Comparison of ENCODE assay signal across 16 mouse cellular contexts in genomic region chr6:83464011-83464410, GRCm38 (mm10).
"Had no signal": no experiment of that assay in that cellular context is flagged by ENCODE, and none has a peak within 500 bp of the region (broad histone marks: within the 10 kb centered on the region; RNA-seq: fewer than 3 reads in every experiment).

No protein-coding gene starts in this region.

- H3K9me3 ChIP-seq: neural tube, embryonic 12.5 days; neural tube, embryonic 13.5 days; neural tube, embryonic 15.5 days; stomach, embryonic 15.5 days had no signal

- H3K36me3 ChIP-seq: neural tube, embryonic 12.5 days; neural tube, embryonic 13.5 days; neural tube, embryonic 15.5 days; stomach, embryonic 15.5 days had no signal

- H3K27ac ChIP-seq: neural tube, embryonic 12.5 days; neural tube, embryonic 13.5 days; neural tube, embryonic 15.5 days; stomach, embryonic 15.5 days had no signal

- H3K4me3 ChIP-seq: neural tube, embryonic 12.5 days; neural tube, embryonic 13.5 days; neural tube, embryonic 15.5 days; stomach, embryonic 15.5 days had no signal

- H3K27me3 ChIP-seq: neural tube, embryonic 12.5 days; neural tube, embryonic 13.5 days; neural tube, embryonic 15.5 days; stomach, embryonic 15.5 days had no signal

- H3K4me1 ChIP-seq: neural tube, embryonic 12.5 days; neural tube, embryonic 13.5 days; neural tube, embryonic 15.5 days; stomach, embryonic 15.5 days had no signal

- H3K4me2 ChIP-seq: neural tube, embryonic 12.5 days; neural tube, embryonic 13.5 days; neural tube, embryonic 15.5 days; stomach, embryonic 15.5 days had no signal

- DNase-seq: retina, postnatal 1 day; right cerebral cortex, adult 18-20 months; right cerebral cortex, postnatal 14 days; right cerebral cortex, postnatal 25 days; right cerebral cortex, postnatal 4 days; spleen, adult 18-20 months; thymus, adult 18-20 months; thymus, adult 2 months; thymus, postnatal 14 days; thymus, postnatal 25 days; thymus, postnatal 36 days; thymus, postnatal 4 days had no signal

- H3K9ac ChIP-seq: neural tube, embryonic 12.5 days; neural tube, embryonic 13.5 days; neural tube, embryonic 15.5 days; stomach, embryonic 15.5 days had no signal
